Mouse (Mus musculus) cerebellum, adult 2 months (tissue): ENCODE results near the gene Bco2.

ENCODE experiments used
- CTCF ChIP-seq: fragments of 200-500 bp; IDR thresholded peaks from 2 replicates; pipeline ENCODE4 v1.5.1; 2011; ENCODE audit warnings: low read depth, mild to moderate bottlenecking, control low read depth, low read length, moderate library complexity, borderline replicate concordance; ENCODE audit not compliant: insufficient read depth
- POLR2A ChIP-seq: fragments of 200-500 bp; IDR thresholded peaks from 2 replicates; pipeline ENCODE4 v1.6.1; 2011; ENCODE audit warnings: low read length, control low read depth, borderline replicate concordance; ENCODE audit not compliant: insufficient read depth

GRCm38 (mm10) chr9:50521562-50521961, 33.4 kb downstream of the Bco2 start:
- TF ChIP-seq CTCF (no peak), POLR2A (no peak)
